Mouse (Mus musculus): ENCODE measurements around the gene 4930432K21Rik. TPM values are rescaled to one million over a fixed set of nuclear protein-coding genes. Genes with fewer than 3 reads are reported as not detected.

The 4930432K21Rik gene
- total and polyA plus RNA-seq, 3 experiments: 0.26 to 0.55 (median 0.30) TPM

DNA sequence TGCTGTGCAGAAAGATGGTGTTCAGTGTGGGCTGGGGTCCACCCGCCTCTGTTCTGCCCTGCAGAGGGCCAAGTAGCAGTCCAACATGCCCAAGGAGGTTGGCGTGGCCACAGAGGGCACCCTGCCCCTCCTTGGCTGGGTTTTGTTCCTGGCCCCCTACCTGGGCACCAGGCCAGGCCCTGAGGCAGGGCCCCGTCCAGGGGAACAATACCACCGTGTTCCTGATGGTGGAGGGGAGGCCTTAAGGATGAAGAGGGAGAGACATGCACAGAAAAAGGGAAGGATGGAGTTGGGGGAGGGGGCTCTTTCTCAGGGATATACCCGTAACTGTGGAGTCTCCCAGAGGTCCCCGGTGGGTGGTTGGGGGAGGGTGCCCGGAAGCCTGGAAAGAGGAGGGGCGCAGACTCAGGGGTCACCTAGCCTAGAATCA, 52.3 kb downstream of the 4930432K21Rik start:
- 25% methylated on average over 8 of the region's 8 CpGs for WGBS

GRCm38 (mm10) chr8:84200652-84201544, 53.1 kb downstream of the 4930432K21Rik start:
- Histone ChIP-seq H3K9ac (ENCODE audit: low read depth, low read length) (peak overlapping the region; percentile 99), H3K79me2 (replicated peaks; ENCODE audit: control insufficient read depth, insufficient read depth, low read length) (peaks cover 5% of the 10 kb centered on the region), H3K4me1 (ENCODE audit: control insufficient read depth, insufficient read depth, low read length) (peaks cover 13% of the 10 kb centered on the region), H3K4me3 (peak overlapping the region; percentile 94), H3K27me3 (ENCODE audit: control insufficient read depth, insufficient read depth, low read length) (no peaks in the 10 kb centered on the region), H3K27ac (peak overlapping the region; percentile 99), H3K36me3 (ENCODE audit: control insufficient read depth, insufficient read depth, low read length) (peaks cover 15% of the 10 kb centered on the region)
- peak; percentile 81 for TF ChIP-seq POLR2A (IDR thresholded peaks at IDR 0.05; ENCODE audit: insufficient read depth, low read depth, low read length)
- no peak for TF ChIP-seq CTCF (IDR thresholded peaks at IDR 0.05)
- WGBS: under 1% methylated on average over 70 of the region's 70 CpGs
- intact Hi-C loops (cut with DNase I): no loop called here
- peak; percentile 93 to 96 for DNase-seq

More for the DNA sequence above, 52.3 kb downstream of the 4930432K21Rik start:
- TF ChIP-seq POLR2A (IDR thresholded peaks at IDR 0.05; ENCODE audit: insufficient read depth, low read depth, low read length): no peak
- no peak for TF ChIP-seq CTCF (IDR thresholded peaks at IDR 0.05)
- no peak for TF ChIP-seq EP300 (IDR thresholded peaks at IDR 0.05; ENCODE audit: insufficient read depth, low read depth, low read length)
- intact Hi-C loops (cut with DNase I): no loop called here
- H3K27ac ChIP-seq: peak overlapping the region; percentile 99
- peak overlapping the region; percentile 37 for H3K9ac ChIP-seq (ENCODE audit: low read depth, low read length)
- no peaks in the 10 kb centered on the region for H3K27me3 ChIP-seq (ENCODE audit: control insufficient read depth, insufficient read depth, low read length)
- H3K79me2 ChIP-seq (replicated peaks; ENCODE audit: control insufficient read depth, insufficient read depth, low read length): peaks cover 4% of the 10 kb centered on the region
- H3K36me3 ChIP-seq (ENCODE audit: control insufficient read depth, insufficient read depth, low read length): peaks cover 8% of the 10 kb centered on the region
- peaks cover 11% of the 10 kb centered on the region for H3K4me1 ChIP-seq (ENCODE audit: control insufficient read depth, insufficient read depth, low read length)
- H3K4me3 ChIP-seq: peak overlapping the region; percentile 94
- peak in 1 of 2 experiments; percentile 60 for DNase-seq

DNA sequence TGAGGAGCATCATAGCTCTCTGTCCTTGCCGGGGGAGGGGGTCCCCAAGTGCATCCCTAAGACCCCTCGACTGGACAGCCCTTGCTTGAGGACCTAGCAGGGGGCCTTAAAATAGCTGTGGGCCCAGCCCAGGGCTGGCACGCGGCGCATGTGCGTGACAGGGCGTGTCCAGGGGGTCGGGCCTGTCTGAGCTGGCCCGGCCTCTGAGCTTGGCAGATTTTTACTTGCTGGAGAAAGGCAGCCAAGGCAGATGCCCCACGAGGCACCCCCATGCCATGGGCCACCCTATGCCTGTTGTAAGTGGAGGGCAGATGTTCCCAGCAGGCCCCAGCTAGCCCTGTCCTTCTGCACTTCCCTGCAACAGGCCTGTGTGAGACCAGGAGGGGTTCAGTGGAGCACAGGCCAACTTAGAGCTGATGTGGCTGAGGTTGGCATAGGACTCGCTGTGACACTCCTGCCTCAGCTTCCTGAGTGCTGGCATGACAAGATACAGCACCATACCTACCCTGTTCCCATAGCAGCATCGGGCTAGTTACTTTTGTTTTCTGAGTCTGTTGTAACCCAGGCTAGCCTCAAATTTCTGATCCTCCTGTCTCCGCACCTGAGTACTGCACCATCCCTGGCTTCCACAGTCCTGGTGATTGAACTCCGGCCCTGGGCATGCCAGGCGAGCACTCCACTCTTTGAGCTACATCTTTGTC, 53.9 kb downstream of the 4930432K21Rik start:
- WGBS: 12% methylated on average over 15 of the region's 15 CpGs
- TF ChIP-seq CTCF (IDR thresholded peaks at IDR 0.05) (no peak), EP300 (IDR thresholded peaks at IDR 0.05; ENCODE audit: insufficient read depth, low read depth, low read length) (0 out of 2 replicates have a peak, but pooled peaks have one; percentile 34), POLR2A (IDR thresholded peaks at IDR 0.05; ENCODE audit: insufficient read depth, low read depth, low read length) (peak; percentile 89)
- Histone ChIP-seq H3K27me3 (ENCODE audit: control insufficient read depth, insufficient read depth, low read length) (no peaks in the 10 kb centered on the region), H3K79me2 (replicated peaks; ENCODE audit: control insufficient read depth, insufficient read depth, low read length) (peaks cover 7% of the 10 kb centered on the region), H3K9ac (ENCODE audit: low read depth, low read length) (peak overlapping the region; percentile 99), H3K27ac (peak overlapping the region; percentile 99), H3K36me3 (ENCODE audit: control insufficient read depth, insufficient read depth, low read length) (peaks cover 16% of the 10 kb centered on the region), H3K4me3 (peak overlapping the region; percentile 94), H3K4me1 (ENCODE audit: control insufficient read depth, insufficient read depth, low read length) (peaks cover 16% of the 10 kb centered on the region)
- intact Hi-C loops (cut with DNase I): no loop called here
- peak; percentile 92 for DNase-seq

DNA sequence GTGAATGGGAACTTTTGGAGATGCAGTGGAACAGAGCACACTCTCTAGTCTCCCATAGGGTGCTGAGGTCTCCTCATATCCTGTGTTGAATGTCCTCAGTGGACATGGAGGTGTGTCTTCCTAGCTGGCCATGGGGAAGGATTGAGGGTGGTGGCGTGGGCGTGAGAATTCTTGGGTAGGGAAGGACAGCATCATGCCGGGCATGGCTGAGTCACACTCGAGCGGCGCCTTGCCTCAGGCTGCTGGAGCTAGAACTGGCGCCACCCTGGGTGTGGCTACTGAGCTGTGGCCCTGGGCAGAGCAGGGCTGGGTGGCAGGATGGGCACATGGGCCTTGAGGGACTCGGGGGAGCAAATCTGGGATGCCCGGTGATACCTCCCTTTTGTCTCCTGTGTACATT, 54.6 kb downstream of the 4930432K21Rik start:
- Histone ChIP-seq H3K9ac (ENCODE audit: low read depth, low read length) (peak overlapping the region; percentile 99), H3K36me3 (ENCODE audit: control insufficient read depth, insufficient read depth, low read length) (peaks cover 24% of the 10 kb centered on the region), H3K27ac (peak overlapping the region; percentile 99), H3K4me1 (ENCODE audit: control insufficient read depth, insufficient read depth, low read length) (peaks cover 19% of the 10 kb centered on the region), H3K79me2 (replicated peaks; ENCODE audit: control insufficient read depth, insufficient read depth, low read length) (peaks cover 7% of the 10 kb centered on the region), H3K27me3 (ENCODE audit: control insufficient read depth, insufficient read depth, low read length) (no peaks in the 10 kb centered on the region), H3K4me3 (peak overlapping the region; percentile 94)
- intact Hi-C loops (cut with DNase I): no loop called here
- TF ChIP-seq CTCF (IDR thresholded peaks at IDR 0.05): no peak
- 0 out of 2 replicates have a peak, but pooled peaks have one; percentile 31 for TF ChIP-seq EP300 (IDR thresholded peaks at IDR 0.05; ENCODE audit: insufficient read depth, low read depth, low read length)
- peak; percentile 45; the same call in 1 of the 2 replicates for TF ChIP-seq POLR2A (IDR thresholded peaks at IDR 0.05; ENCODE audit: insufficient read depth, low read depth, low read length)
- WGBS: 8% methylated on average over 9 of the region's 9 CpGs
- DNase-seq: peak; percentile 76 to 84

GRCm38 (mm10) chr8:84202938-84203917, 55.4 kb downstream of the 4930432K21Rik start:
- Histone ChIP-seq H3K79me2 (replicated peaks; ENCODE audit: control insufficient read depth, insufficient read depth, low read length) (peaks cover 7% of the 10 kb centered on the region), H3K27ac (peak overlapping the region; percentile 99), H3K4me3 (peak overlapping the region; percentile 94), H3K4me1 (ENCODE audit: control insufficient read depth, insufficient read depth, low read length) (peaks cover 25% of the 10 kb centered on the region), H3K36me3 (ENCODE audit: control insufficient read depth, insufficient read depth, low read length) (peaks cover 29% of the 10 kb centered on the region), H3K27me3 (ENCODE audit: control insufficient read depth, insufficient read depth, low read length) (no peaks in the 10 kb centered on the region), H3K9ac (ENCODE audit: low read depth, low read length) (peak overlapping the region; percentile 99)
- under 1% methylated on average over 34 of the region's 34 CpGs for WGBS
- intact Hi-C loops (cut with DNase I): no loop called here
- peak; percentile 91 to 94 for DNase-seq
- TF ChIP-seq CTCF (IDR thresholded peaks at IDR 0.05) (no peak), POLR2A (IDR thresholded peaks at IDR 0.05; ENCODE audit: insufficient read depth, low read depth, low read length) (peak; percentile 79), EP300 (IDR thresholded peaks at IDR 0.05; ENCODE audit: insufficient read depth, low read depth, low read length) (peak; percentile 81)
